Mouse (Mus musculus) hindbrain, embryonic 10.5 days (tissue): ENCODE results near the gene Cxcl17. TPM values are rescaled to one million over a fixed set of nuclear protein-coding genes. Genes with fewer than 3 reads are reported as not detected.
A peak's percentile ranks its signal among the peaks of the same experiment; 100 is the strongest.
"Not testable (repeated sequence)": the region's sequence is repeated elsewhere in the genome, so short reads cannot be mapped to it uniquely, and the experiment has no call there.

ENCODE experiments used
- DNase-seq: peaks from one replicate; pipeline ENCODE4 v3.0.0-alpha.2; 2017; ENCODE audit warnings: low spot score
- H3K27ac ChIP-seq: fragments of 300-500 bp; sonication (generic); 2 replicates; pipeline ENCODE4 v1.5.1; 2016; ENCODE audit warnings: mild to moderate bottlenecking, moderate library complexity
- H3K27me3 ChIP-seq: fragments of 300-500 bp; sonication (generic); 2 replicates; pipeline ENCODE4 v1.6.1; 2016; ENCODE audit warnings: mild to moderate bottlenecking; ENCODE audit not compliant: poor library complexity, insufficient read depth, severe bottlenecking
- H3K36me3 ChIP-seq: fragments of 300-500 bp; sonication (generic); 2 replicates; pipeline ENCODE4 v1.6.1; 2016; ENCODE audit warnings: mild to moderate bottlenecking, moderate library complexity
- H3K4me1 ChIP-seq: fragments of 300-500 bp; sonication (generic); replicated peaks from 2 replicates; pipeline ENCODE4 v1.6.1; 2016; ENCODE audit warnings: mild to moderate bottlenecking
- H3K4me3 ChIP-seq: fragments of 300-500 bp; sonication (generic); 2 replicates; pipeline ENCODE4 v1.5.1; 2016; ENCODE audit warnings: mild to moderate bottlenecking, moderate library complexity
- H3K9me3 ChIP-seq: fragments of 300-500 bp; sonication (generic); 2 replicates; pipeline ENCODE4 v1.6.1; 2016; ENCODE audit warnings: mild to moderate bottlenecking, moderate library complexity
- WGBS: fragments of 180-500 bp; shearing (Covaris S2); methylation state at CpG from one replicate; pipeline ENCODE4 v1.1.7; 2016; 5-methylcytosine and 5-hydroxymethylcytosine counted together
- polyA plus RNA-seq: library from polyadenylated mRNA; unstranded; fragments of >200 nt; fragmentation: Nextera tagmentation; extraction: Ambion mirVana; gene quantifications from 2 replicates; pipeline ENCODE4 v1.2.1, GENCODE M21; 2016

The Cxcl17 gene
- 0.45 and 0.63 TPM in 2 replicates for polyA plus RNA-seq

GRCm38 (mm10) chr7:25412833-25413441, at the start of gene Cxcl17:
Gene Cxcl17, minus strand, starts transcription at chr7:25412886.
- no peak within 1 kb of the TSS for H3K27ac ChIP-seq
- WGBS = 45% methylated on average over 7 of the region's 7 CpGs
- H3K9me3 ChIP-seq = no peaks in the 10 kb centered on the region
- H3K36me3 ChIP-seq = no peaks in the 10 kb centered on the region
- H3K4me1 ChIP-seq = peaks cover 3% of the 10 kb centered on the region
- no peaks in the 10 kb centered on the region for H3K27me3 ChIP-seq
- no peak within 1 kb of the TSS for H3K4me3 ChIP-seq
- no peak for DNase-seq

GRCm38 (mm10) chr7:25462033-25462337, 49.3 kb upstream of the Cxcl17 start:
- WGBS = no CpG with 5 or more reads among the region's 1 CpGs
- H3K9me3 ChIP-seq, H3K4me1 ChIP-seq, H3K36me3 ChIP-seq, H3K27ac ChIP-seq, DNase-seq, H3K4me3 ChIP-seq, H3K27me3 ChIP-seq: not testable (repeated sequence)

- not testable (repeated sequence) for H3K4me1 ChIP-seq, H3K27ac ChIP-seq, H3K9me3 ChIP-seq, H3K36me3 ChIP-seq, H3K27me3 ChIP-seq, H3K4me3 ChIP-seq, DNase-seq
- 84% methylated on average over 4 of the region's 5 CpGs for WGBS
Observed at GRCm38 (mm10) chr7:25461336-25462032, 48.8 kb upstream of the Cxcl17 start.

- no peaks in the 10 kb centered on the region for H3K36me3 ChIP-seq
Observed at GRCm38 (mm10) chr7:25452103-25452502, 39.4 kb upstream of the Cxcl17 start.

GRCm38 (mm10) chr7:25449913-25450890, 37.5 kb upstream of the Cxcl17 start:
- H3K36me3 ChIP-seq = no peaks in the 10 kb centered on the region
- no peak overlapping the region for H3K27ac ChIP-seq
- DNase-seq = no peak
- H3K4me3 ChIP-seq = no peak overlapping the region
- 61% methylated on average over 9 of the region's 9 CpGs for WGBS
- H3K9me3 ChIP-seq = no peaks in the 10 kb centered on the region
- H3K4me1 ChIP-seq = peaks cover 6% of the 10 kb centered on the region; the same call in 1 of the 2 replicates
- no peaks in the 10 kb centered on the region for H3K27me3 ChIP-seq

More at GRCm38 (mm10) chr7:25452103-25452502, 39.4 kb upstream of the Cxcl17 start:
- 82% methylated on average over 3 of the region's 3 CpGs for WGBS
- no peak for DNase-seq
- no peaks in the 10 kb centered on the region for H3K9me3 ChIP-seq
- H3K4me1 ChIP-seq = peaks cover 6% of the 10 kb centered on the region; the same call in 1 of the 2 replicates
- H3K27me3 ChIP-seq = no peaks in the 10 kb centered on the region
- no peak overlapping the region for H3K27ac ChIP-seq
- H3K4me3 ChIP-seq = no peak overlapping the region

GRCm38 (mm10) chr7:25440816-25441153, 28.1 kb upstream of the Cxcl17 start:
- no peak for DNase-seq
- 85% methylated on average over 6 of the region's 6 CpGs for WGBS
- Histone ChIP-seq H3K4me1 (peaks cover under 1% of the 10 kb centered on the region; the same call in 1 of the 2 replicates), H3K27me3 (no peaks in the 10 kb centered on the region), H3K36me3 (no peaks in the 10 kb centered on the region), H3K27ac (no peak overlapping the region), H3K9me3 (no peaks in the 10 kb centered on the region), H3K4me3 (no peak overlapping the region)

- Histone ChIP-seq H3K4me3 (no peak overlapping the region), H3K27ac (no peak overlapping the region), H3K27me3 (no peaks in the 10 kb centered on the region), H3K36me3 (no peaks in the 10 kb centered on the region), H3K4me1 (peaks cover 5% of the 10 kb centered on the region; the same call in 1 of the 2 replicates), H3K9me3 (no peaks in the 10 kb centered on the region)
- 90% methylated on average over 9 of the region's 9 CpGs for WGBS
- no peak for DNase-seq
Observed at GRCm38 (mm10) chr7:25439978-25440815, 27.5 kb upstream of the Cxcl17 start.

- 90% methylated on average over 8 of the region's 8 CpGs for WGBS
- H3K9me3 ChIP-seq = no peaks in the 10 kb centered on the region
- H3K4me3 ChIP-seq = no peak overlapping the region
- no peak for DNase-seq
- no peaks in the 10 kb centered on the region for H3K36me3 ChIP-seq
- H3K4me1 ChIP-seq = peaks cover 10% of the 10 kb centered on the region
- no peaks in the 10 kb centered on the region for H3K27me3 ChIP-seq
- no peak overlapping the region for H3K27ac ChIP-seq
Observed at GRCm38 (mm10) chr7:25439124-25439822, 26.6 kb upstream of the Cxcl17 start.

GRCm38 (mm10) chr7:25436704-25437103, 24.0 kb upstream of the Cxcl17 start:
- 93% methylated on average over 2 of the region's 2 CpGs for WGBS

GRCm38 (mm10) chr7:25436226-25436625, 23.5 kb upstream of the Cxcl17 start:
- Histone ChIP-seq H3K4me3 (no peak overlapping the region), H3K27ac (no peak overlapping the region), H3K9me3 (no peaks in the 10 kb centered on the region), H3K4me1 (peaks cover 27% of the 10 kb centered on the region), H3K27me3 (no peaks in the 10 kb centered on the region), H3K36me3 (no peaks in the 10 kb centered on the region)
- DNase-seq = no peak
- 83% methylated on average over 6 of the region's 6 CpGs for WGBS

More at GRCm38 (mm10) chr7:25436704-25437103, 24.0 kb upstream of the Cxcl17 start:
- Histone ChIP-seq H3K27me3 (no peaks in the 10 kb centered on the region), H3K27ac (no peak overlapping the region), H3K36me3 (no peaks in the 10 kb centered on the region), H3K4me3 (no peak overlapping the region), H3K4me1 (peaks cover 27% of the 10 kb centered on the region), H3K9me3 (no peaks in the 10 kb centered on the region)
- DNase-seq = no peak

GRCm38 (mm10) chr7:25435546-25435851, 22.8 kb upstream of the Cxcl17 start:
- no peak for DNase-seq
- peaks cover 27% of the 10 kb centered on the region for H3K4me1 ChIP-seq
- H3K9me3 ChIP-seq = no peaks in the 10 kb centered on the region
- H3K27ac ChIP-seq = peak overlapping the region; percentile 56; the same call in 1 of the 2 replicates
- H3K36me3 ChIP-seq = no peaks in the 10 kb centered on the region
- 87% methylated on average over 2 of the region's 2 CpGs for WGBS
- H3K4me3 ChIP-seq = no peak overlapping the region
- H3K27me3 ChIP-seq = no peaks in the 10 kb centered on the region
